Mouse (Mus musculus) ovary, postnatal 14 days (tissue): ENCODE measurements around the gene Dclre1b.
"Not testable (repeated sequence)": the region's sequence is repeated elsewhere in the genome, so short reads cannot be mapped to it uniquely, and the experiment has no call there.

Experiments
- DNase-seq: peaks from one replicate; pipeline ENCODE4 v3.0.0; 2022; ENCODE audit warnings: low spot score

Gene Dclre1b

DNA sequence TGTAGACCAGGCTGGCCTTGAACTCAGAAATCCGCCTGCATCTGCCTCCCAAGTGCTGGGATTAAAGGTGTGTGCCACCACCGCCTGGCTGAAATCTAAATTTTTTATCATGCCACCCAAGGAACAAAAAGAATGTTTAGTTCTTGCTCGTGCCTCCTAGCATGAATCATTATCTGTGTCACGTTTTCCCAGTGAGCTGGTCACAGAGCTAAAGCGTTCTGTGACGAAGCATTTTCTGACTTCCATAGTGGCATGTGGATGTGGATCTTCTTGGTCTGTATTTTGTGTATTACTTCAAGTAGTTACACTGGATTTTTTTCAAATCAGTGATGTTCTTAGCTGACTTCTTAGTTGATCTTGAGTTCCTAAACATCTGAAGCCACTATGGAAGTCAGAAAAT is 1.7 kb upstream of the Dclre1b start:
- DNase-seq: no peak

DNA sequence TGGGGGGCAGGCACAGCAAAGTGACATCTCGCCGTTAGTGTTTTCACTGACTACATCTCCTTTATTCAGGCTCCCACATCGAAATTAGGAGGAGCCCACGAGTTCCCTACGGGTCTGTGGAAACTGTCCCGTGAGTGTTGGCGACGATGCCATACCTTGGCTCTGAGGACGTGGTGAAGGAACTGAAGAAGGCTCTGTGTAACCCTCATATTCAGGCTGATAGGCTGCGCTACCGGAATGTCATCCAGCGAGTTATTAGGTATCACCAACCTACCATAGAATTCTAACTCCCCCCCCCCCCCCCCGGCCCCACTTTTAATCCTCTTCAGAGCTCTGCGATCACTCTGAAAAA is 531 bp upstream of the Dclre1b start:
- DNase-seq: no peak

DNA sequence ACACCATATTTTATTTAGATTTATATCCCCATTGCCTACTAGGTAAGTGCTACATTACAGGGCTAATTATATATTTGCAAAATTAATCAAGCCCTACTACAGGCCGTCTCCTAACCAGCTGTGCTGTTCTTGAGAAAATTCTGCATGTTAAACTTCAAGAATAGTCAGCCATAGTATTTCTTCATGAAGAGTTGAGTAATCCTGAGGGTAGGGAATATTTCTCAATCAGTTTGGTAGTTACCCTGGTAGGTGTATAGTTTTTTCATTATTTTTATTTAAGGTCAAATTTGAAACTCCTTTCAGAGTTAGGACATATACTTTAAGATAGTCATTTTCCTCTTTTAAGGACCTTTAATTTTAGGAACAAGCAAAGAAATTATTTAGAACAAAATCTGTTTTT is 3.6 kb downstream of the Dclre1b start:
- no peak for DNase-seq

DNA sequence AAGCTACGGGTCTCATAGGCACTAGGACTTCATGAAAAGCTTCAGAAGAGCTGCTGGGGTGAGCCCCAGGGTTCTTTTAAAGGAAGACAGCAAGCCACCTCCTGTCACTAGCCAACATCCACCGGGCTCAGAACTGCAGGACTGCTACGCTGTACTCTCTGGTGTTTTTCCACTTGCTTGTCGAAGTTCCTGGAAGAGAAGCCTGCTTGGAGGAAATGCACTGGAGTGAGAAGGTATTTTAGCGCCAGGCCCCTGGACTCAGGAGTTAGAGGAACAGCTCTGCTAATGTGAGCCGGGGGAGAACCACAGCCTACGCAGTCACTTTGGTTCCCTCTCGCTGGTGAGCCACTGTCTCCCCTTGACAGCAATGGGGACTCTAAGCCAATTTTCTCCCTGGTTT is 6.4 kb downstream of the Dclre1b start:
- DNase-seq: no peak

DNA sequence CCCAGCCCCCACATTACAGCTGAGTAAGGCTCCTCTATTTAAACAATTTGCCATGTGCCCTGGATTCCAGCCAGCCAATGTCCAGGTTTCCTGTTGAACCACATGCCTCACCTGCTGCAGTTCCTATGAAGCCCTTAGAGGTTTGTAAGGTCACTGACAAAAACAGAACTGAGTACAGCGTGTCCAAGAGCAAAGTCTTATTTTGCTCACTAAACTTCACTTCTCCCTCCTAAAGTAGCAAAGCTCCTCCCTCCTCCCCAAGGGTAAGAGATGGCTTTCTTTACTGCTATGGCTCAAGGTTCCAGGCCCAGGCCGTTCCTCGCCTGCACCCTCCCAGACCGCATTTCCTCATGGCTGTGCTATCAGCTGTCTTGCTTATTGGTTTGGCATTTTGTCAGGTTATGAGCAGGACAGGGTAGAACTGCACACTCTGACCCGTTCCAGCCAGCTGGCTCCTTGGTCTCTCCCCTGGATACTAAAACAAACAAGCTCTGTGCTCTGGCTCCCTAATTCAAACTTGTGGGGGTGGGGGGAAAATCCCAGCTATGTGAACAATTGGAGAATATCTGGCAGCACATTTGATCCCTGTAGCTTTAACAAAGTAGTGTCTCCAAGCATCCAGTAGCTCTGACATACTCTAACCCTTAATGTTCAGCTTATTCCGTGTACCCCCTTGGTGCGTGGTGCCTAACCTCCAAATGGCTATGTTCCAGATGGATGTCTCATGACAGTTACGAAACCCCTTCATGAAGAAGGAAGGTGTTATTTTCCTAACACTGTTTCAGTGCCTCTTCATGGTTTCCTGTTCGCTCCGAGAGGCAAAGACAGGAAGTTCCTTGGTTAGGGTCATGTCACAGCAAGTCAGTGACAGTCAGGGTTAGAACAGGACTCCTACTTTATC is 7.4 kb downstream of the Dclre1b start:
- DNase-seq: peak; percentile 54

DNA sequence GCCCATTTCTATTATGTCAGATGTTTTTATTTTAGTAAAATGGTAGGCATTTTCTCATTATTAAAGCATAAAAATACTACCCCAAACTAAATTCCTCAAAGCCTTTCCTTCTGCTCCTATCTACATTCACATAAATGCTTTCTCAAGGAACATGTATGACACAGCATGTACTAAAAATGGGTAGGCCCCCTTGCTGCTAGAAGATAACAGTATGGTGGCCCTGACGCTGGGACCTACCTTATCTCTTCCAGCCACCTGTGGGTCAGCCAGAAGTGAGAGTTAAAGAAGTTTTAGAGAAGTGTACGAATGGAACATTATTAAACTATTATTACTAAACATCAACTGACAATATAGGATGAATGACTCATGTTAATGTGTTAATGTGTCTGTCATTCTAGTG is 9.7 kb downstream of the Dclre1b start:
- no peak for DNase-seq

DNA sequence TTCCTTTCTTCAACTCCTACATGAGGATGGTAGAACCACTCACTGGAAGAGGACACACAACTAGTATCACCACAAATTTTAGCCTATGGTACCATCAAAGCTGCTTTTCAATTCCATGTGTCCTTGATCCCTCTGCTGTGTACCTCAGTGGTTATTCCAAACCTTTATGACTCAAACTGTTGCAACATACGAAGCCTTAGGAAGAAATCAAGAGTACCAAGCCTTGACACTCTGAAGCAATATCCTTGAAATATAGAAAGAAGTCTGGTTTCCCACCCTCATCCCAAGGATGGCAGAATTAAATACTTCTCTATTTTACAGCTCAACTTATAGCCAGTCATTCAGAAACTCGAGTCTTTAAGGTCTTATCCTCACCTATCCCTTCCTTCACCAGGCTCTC is 12.9 kb downstream of the Dclre1b start:
- no peak for DNase-seq

DNA sequence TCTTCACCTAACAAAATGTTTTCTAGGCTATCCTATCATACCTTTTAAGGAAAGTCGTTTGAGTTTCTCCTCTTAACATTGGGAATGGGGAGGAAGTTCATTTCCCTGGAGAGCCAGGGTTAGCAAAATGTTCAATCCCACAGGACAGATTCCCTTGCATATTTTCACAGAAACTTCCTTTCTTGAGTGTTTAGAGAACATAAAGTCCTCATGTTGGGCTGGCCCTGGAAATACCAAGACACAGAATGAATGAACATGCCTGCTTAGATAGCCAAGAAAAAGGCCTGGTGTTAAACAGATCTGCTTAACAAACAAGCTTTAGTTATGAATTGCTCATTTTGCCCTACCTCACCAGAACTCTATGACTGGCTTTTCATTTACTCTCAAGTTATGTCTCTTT is 16.7 kb downstream of the Dclre1b start:
- DNase-seq: no peak

DNA sequence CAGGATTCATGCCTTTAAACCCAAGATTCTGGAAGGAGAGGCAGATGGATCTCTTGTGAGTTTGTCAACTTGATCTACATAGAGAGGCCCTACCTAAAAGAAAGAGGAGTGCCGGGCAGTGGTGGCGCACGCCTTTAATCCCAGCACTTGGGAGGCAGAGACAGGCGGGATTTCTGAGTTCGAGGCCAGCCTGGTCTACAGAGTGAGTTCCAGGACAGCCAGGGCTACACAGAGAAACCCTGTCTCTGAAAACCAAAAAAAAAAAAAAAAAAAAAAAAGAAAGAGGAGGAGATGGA is 17.2 kb downstream of the Dclre1b start:
- DNase-seq: not testable (repeated sequence)

DNA sequence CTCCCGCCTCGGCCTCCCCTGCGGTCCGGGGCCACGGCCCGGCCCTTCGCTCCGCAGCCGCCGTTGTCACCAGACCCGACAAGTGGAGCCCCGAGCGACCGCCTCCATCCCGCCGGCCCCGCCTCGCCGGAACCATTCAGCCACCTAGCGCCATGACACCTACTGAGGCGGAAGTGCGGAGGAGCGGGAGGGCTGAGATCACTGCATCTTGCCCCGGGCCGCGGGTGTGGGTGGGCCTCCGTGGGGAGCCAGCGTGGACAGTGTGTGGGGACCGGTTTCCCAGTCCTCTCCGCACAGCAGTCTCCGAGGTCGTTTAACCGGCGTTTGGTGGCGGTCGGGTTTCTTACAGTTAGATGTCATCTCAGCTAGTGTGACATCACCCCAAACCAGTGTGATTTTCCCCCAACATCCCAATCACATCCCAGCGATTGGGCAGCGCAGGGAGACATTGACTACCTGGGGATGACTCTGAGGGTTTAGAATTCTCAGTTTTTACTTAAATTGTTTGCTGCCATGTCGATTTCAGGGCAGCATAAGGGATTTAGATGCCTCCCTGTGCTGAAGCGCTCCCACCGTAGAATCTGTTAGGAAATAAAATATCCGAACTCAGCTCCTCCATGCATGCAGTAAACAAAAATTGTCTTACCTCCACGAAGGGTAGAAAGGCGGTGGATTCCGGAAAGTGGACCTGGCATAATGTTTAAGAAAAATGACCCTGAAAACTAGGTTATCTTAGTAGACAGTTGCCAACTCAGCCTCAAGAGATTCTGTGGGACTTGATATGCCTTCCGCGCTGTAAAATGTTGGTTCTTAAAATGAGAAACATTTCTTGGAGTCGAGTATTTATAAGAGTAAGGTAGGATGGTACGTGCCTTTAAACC is 17.8 kb downstream of the Dclre1b start, which contains the start of gene Hipk1:
Hipk1 (minus strand) TSS at position 334 of the 881 bp plus-strand sequence.
- DNase-seq: peak; percentile 83

DNA sequence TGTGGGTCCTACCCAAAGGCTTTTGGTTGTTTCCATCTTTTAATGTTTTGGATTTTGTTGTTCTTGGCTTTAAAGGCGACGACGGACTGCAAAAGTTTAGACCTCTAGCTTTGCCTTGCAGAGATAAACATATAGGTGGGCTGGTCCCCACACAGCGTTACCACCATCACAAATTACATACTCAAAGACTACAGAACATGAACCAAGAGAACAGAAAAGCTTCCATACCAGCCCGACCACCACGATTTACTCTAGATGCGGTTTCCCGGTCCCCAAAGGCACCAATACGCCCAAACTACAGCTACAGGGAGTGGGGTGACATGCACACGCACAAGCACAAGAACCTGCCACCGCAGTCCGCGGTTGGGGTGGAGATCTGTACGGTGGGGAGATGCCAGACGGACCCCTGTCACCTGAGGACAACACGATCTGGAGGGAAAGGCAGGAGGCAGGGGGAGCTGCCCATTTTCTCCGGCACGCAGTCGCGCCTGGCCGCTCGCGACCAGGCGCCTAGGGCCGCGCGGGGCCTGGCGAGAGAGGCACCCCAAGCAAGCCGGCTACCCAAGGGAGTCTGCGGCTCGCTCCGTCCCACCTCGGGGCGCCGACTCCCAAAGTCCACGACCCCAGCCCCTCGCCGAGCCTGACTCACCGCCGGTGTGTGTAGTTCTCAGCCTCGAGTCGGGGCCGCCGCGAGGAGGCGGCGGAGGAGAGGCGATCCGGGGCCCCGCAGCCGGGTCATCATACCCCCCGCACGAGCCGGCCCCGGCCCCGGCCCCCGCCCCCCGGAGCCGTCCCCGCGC is 18.7 kb downstream of the Dclre1b start:
- DNase-seq: peak; percentile 33

DNA sequence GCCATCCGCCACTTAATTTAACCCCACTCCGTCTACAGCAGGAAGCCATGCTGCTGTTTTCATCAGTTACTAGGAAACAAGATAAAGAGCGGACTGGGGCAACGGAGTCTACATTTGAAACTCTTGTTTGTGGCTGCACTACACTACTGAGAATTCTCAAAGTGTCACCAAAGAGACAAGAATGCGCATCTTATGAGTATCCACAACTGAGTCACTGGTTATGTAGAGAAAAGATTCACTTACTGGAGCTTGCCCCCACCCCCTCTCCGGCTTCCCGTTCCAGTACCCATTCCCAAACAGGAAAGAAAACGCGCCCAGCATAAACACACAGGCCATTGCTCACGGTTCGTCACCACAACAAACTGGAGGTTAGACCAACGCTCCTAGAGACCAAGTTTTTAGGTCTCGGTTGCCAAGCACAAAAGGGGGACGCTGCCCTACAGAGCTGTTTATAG is 19.3 kb downstream of the Dclre1b start:
- DNase-seq: peak; percentile 18

DNA sequence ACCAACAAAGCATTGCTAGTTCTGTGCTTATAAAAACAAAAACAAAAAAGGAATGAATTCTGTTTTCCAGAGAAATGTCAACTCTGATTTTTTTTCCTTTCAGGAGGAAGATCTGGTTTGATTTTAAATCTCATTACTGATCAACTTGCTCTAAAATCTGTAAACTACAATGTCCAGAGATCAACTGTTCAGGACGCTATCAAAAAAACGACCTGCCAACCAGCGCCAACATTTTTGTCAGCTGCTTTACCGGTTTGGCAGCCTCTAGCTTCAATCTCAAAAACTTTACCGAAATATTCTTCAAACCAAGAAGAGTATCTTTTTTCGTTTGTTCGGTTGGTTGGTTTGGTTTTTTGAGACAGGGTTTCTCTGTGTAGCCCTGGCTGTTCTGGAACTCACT is 20.1 kb downstream of the Dclre1b start:
- DNase-seq: no peak

DNA sequence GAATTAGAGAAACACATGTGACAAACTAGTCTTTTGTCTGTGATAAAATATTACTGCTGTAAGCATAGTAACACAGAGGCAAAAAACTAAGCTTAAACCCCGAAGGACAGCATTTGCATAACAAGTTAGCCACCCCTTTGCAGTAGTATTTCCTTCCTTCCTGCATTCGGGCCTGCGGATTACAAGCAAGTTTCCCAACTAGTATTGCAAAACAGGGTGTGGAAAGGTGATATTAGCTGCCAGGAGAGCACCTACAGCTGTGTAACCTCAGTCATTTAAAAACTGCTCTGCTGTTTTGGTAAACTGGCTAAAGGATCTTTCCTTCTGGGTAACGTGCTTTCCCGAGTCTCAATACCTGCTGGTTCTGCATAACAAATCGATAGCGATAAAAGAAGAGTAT is 22.0 kb downstream of the Dclre1b start:
- no peak for DNase-seq

DNA sequence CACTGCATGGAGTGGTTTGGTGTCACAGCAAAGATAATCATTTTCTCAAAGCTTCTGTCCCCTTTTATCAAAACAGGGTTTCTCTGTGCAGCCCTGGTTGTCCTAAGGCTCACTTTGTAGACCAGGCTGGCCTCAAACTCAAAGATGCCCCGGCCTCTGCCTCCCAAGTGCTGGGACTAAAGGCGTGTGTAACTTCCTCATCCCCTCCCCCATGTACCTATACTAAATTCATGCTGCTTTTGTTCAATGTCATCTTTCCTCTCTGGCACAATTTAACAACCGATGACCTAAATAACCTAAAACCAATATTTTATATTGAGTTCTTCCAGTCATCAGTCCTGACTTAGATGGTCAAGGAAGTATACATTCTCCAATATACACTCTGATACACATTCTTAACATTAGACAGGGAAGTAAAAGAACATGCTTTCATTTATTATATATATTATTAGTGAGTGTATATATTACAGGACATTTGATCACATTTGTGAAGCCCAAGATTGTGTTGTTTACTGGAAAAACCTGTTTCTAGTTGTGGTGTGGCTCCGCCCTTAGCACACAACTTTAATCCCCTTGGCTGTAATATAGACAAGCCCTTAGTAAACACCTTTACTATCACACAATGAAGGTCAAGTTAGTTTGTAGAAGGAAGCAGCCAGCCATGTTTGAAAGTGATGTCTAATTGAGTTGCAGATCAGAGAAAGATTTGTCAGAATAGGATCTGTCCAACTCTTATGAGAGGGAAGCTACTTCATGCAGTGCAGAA is 26.2 kb downstream of the Dclre1b start:
- no peak for DNase-seq

DNA sequence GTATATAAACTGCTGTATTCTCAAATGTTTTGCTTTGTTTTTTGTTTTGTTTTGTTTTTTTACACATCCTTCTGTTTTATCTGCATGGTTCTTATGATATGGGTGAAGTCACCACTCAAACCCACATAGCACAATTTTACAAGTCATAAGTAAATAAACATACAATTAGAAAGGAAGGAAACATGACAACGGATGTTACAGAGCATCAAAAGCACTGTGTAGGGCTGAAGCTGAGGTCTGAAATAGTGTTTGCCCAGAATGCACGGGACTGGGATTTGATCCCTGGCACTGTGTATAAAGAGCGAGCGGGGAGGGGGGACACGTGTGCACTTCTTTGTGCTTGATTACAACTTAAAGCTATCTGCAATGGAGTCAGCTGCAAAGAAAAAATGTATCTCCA is 28.5 kb downstream of the Dclre1b start:
- DNase-seq: no peak

DNA sequence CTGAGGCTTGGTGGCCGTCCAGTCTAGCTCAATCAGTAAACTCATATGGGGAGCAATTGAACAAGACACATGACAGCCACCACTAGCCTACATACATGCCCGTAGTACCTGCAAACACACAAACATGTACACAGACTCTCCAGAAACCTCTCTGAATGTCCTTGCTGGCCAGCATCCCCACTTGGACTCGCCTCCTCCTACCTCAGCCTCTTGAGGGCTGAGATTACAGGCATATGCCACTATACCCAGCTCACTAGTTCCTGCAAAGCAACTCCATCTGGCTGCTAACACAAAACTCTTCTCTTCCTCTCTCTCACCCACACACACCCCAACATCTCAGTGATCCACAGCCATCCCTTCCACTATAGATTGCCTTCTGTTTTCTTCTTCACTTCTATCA is 29.0 kb downstream of the Dclre1b start:
- DNase-seq: no peak

DNA sequence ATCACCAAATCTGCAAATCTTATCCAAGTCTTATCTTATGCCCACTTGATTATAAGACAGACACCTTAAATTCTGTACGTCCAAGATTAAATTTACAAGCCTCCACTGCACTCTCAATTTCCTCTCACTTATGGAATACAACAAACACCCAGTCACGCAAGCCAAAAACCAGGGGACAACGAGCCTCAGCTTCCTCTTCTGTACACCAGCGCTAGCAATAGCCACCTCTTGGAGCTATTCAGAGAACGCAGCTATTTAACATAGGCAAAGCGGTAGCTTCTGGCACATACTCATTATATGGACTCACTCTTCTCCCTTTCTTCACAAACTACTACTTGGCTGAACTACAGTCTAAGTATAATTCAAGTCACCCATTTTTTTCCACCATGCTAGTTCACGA is 30.1 kb downstream of the Dclre1b start:
- DNase-seq: no peak

DNA sequence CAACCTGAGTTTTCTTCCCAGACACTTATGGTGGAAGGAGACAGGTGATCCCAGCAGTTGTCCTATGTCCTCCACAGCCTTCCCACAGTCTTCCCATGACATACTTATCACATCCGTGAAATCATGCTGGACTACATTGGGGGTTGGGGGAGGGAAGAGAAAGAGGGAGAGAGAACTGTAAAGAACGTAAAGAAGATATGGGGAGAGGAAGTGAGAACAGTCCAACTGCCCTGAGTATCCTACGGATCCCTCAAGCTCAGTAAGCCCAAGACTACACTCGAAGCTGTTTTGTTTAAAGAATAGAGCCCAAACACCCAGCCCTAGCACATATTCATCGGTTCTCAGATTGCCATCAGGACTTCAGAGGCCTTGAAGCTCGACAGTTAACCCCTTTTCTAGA is 30.6 kb downstream of the Dclre1b start:
- DNase-seq: no peak

DNA sequence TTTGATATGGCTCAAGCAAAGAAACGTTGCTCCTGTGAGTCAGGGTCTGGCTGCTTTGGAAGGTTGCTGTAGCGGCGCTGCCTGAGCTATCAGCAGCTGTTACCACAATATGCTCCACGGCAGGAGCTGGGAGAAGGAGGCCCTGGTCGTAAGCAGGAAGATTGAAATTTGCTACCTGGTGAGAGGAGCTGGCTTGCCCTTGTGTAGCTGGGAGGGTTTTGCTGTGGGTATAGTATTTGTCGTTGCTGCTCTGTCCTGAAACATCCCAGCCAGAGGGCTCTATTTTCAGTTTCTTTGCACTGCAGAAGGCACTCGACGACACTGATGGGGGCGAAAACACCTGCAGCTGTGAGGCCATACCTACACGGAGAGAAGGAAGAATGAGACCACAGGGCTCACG is 31.3 kb downstream of the Dclre1b start:
- no peak for DNase-seq

DNA sequence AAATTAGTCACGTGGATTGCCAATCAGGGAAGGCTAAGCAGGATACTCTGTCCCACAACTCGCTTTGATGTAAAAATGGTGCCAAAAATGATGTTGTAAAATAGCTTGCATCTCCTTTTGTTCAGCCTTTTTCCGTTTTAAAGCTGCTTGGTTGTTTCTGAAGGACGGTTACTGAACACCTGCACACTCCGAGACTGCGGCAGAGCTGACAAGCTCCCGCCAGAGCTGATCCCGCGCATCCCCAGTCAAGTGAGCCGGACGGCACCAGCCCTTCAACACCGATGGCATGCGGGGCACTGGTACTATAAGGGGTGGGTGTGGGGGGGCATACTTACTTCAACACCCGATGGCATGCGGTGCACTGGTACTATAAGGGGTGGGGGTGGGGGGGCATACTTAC is 35.2 kb downstream of the Dclre1b start:
- DNase-seq: no peak

DNA sequence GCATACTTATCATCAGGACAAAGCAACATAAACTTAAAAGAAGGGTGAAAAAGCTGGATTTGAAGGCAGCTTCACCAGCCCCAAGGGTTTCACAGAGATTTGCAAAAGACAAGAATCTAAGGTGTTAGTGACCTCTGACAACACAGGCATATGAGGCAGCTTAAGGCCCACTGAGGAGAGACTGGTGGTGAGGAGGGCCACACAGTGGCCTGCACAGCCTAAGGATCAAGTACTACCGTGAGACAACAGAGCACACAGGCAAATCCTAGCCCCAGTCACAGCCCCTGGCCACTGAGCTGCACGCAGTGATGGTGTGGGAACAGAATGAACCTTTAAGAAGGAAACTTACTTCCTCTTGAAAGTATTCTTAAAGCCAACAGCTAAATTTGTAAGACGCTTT is 35.7 kb downstream of the Dclre1b start:
- no peak for DNase-seq
